Mouse (Mus musculus): ENCODE data around the gene Igfbp7.
"Not testable (repeated sequence)": the region's sequence is repeated elsewhere in the genome, so short reads cannot be mapped to it uniquely, and the experiment has no call there.

Gene Igfbp7

GRCm38 (mm10) chr5:77407341-77408298, at the start of gene Igfbp7:
TSS of gene Igfbp7 (minus strand) at chr5:77408041.
- DNase-seq: peak; percentile 58

GRCm38 (mm10) chr5:77452103-77452502, 44.3 kb upstream of the Igfbp7 start:
- no peak for DNase-seq

- DNase-seq: no peak
These were observed 41.7 kb upstream of the Igfbp7 start for GRCm38 (mm10) chr5:77449531-77449930.

GRCm38 (mm10) chr5:77445431-77445830, 37.6 kb upstream of the Igfbp7 start:
- no peak for DNase-seq

DNA sequence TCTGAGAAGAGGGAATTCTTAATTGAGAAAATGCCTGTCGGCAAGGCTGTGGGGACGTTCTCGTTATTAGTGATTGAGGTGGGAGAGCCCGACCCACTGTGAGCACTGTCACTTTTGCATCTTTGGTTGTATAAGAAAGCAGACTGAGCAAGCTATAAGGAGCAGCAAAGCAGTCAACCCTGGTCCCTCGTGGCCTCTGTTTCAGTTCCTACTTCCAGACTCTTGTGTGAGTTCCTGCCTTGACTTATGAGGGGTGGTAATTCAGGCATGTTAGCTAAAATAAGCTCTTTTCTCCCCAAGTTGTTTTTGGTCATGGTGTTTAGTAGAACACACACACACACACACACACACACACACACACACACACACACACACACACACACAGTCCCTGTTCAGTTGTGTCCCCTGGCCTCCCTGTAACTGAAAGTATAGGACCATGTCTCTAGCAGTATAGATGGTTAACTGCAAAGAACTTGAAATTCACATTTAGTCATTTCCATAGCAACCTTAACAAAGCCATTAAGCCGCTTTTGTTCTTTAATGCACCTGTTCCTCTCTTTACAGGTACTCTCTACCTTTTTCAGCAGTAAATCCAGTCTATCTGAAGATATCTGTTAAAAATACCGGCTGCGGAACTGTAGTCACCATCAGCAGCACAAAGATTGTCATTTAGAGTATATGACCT, 36.2 kb upstream of the Igfbp7 start:
- DNase-seq: no peak

DNA sequence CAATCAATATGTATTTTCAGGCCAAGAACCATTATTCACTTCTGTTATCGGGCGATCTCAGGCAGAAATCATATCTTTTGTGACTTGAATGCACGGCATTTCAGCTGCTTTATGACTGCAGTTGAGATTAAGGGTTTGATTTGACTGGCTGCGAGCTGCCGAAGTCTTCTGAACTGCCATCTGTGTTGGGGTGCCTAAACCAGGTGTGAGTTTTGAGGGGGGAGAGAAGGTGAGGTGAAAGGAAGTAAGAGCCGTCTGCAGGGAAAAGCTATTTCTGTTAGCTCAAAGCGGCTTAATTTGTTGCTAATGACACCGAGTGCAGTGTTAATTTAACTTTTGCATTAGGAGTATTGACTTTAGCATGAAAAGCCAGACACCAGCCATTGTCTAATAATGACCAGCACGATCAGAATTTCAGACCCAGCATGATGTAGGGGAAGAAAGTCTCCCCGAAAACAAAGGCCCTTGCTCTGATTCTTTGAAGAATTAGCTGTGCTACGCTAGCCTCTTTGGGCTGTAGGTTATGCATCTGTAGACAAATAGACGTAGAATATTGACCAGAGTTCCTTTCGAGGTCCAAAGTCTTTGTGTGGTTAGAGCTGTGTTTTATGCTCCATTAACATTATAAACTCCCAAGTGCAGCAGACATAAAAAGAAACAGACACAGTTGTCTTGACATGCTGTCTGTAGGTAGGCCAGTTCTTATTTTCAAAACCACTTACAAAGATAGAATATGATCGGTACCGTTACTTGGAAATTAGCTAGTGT, 35.2 kb upstream of the Igfbp7 start:
- no peak for DNase-seq

DNA sequence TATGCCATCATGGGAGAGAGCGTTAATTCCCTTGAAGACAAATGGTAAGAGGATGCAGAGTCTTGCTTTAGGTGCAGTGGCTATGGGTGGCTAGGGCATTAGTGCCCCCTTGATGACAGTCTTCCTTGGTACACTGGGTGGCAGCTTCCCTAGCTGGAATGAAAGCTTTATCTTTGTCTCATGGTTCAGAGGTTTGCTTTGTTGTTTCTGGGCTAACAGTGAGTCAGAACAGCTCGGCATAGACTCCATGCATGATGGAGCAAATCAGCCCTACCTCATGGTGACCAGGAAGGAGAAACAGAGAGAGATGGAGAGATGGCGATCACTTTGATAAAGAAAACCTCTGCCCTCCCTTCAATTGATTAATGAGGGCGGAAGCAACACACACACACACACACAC, 28.5 kb upstream of the Igfbp7 start:
- no peak for DNase-seq

GRCm38 (mm10) chr5:77434060-77434459, 26.2 kb upstream of the Igfbp7 start:
- no peak for DNase-seq

GRCm38 (mm10) chr5:77433561-77433960, 25.7 kb upstream of the Igfbp7 start:
- DNase-seq: peak; percentile 46

- DNase-seq: no peak
These were observed 25.3 kb upstream of the Igfbp7 start for GRCm38 (mm10) chr5:77433119-77433518.

- no peak for DNase-seq
These were observed 24.6 kb upstream of the Igfbp7 start for GRCm38 (mm10) chr5:77432446-77432845.

DNA sequence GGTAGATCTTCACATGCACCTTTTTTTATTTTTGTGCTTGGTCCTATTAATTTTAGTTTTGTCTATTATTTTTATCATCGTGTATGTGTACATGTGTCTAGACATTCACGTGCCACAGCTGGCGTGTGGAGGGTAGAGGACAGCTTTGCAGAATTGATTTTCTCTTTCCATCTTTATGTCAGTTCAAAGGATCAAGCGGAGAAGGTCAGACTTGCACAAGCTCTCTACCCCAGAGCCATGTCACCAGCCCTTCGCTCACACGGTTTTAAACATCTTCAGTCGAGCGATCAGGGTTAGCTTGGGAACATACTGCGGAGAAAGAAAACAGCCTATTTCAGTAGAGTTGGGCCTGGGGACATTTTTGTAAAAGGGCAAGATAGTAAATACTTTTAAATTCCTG, 23.2 kb upstream of the Igfbp7 start:
- DNase-seq: no peak

GRCm38 (mm10) chr5:77430471-77430870, 22.6 kb upstream of the Igfbp7 start:
- no peak for DNase-seq

GRCm38 (mm10) chr5:77430049-77430448, 22.2 kb upstream of the Igfbp7 start:
- no peak for DNase-seq

- DNase-seq: no peak
These were observed 20.7 kb upstream of the Igfbp7 start for GRCm38 (mm10) chr5:77428526-77428925.

GRCm38 (mm10) chr5:77427986-77428385, 20.1 kb upstream of the Igfbp7 start:
- no peak for DNase-seq

DNA sequence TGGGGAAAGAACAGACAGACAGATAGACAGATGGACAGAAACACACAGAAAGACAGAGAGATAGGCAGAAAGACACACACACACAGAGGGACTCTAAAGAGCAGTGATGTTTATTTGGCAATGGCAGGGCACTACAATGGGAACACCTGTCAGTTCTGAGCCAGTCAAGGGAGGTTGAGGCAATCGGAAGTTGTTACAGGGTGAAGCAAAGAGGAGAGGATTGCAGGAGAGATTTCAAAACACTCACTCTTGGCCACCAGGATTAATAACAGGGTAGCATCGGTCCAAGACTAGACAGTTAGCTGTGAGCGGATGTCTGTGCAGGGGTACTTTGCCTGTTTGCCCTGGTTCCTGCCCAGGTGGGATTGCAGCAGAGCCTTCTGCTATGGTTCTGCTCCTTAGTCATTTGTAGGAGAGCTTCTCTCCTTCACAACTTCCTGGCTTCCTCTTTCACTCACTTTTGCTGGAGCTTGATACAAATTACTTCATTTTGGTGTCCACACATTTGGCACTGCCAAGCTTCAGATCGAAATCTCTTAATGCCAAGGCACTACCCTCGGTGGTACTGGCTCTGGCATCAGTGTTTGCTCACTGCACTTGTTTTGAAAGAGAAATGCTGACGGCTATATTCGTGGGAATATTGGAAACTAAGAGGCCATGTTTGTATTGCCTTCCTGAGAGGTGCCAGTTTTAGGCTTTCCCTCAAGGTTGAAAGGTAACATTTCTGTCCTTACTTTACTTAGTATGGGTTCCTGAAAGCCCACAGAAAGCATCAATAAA, 18.1 kb upstream of the Igfbp7 start:
- no peak for DNase-seq

GRCm38 (mm10) chr5:77419537-77419936, 11.7 kb upstream of the Igfbp7 start:
- not testable (repeated sequence) for DNase-seq

DNA sequence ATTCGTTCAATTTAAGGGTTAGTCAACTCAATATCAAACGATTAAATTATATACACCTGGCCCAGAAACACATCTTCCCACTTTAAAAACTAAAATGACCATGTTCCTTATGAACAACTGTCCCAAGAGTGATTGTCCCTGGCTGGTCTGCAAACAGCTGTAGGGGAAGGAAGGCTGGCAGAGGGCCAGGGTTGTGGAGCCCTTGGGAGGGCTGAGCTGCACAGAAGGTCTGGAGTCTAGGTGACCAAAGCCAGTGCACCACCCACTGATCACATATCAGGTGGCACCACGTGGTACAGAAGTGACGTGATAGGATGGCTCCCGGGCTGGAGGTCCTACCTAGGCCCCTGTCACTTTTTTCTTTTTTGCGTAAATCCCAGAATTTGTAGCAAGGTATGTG, 8.2 kb upstream of the Igfbp7 start:
- no peak for DNase-seq

GRCm38 (mm10) chr5:77408530-77408929, 689 bp upstream of the Igfbp7 start:
- no peak for DNase-seq

DNA sequence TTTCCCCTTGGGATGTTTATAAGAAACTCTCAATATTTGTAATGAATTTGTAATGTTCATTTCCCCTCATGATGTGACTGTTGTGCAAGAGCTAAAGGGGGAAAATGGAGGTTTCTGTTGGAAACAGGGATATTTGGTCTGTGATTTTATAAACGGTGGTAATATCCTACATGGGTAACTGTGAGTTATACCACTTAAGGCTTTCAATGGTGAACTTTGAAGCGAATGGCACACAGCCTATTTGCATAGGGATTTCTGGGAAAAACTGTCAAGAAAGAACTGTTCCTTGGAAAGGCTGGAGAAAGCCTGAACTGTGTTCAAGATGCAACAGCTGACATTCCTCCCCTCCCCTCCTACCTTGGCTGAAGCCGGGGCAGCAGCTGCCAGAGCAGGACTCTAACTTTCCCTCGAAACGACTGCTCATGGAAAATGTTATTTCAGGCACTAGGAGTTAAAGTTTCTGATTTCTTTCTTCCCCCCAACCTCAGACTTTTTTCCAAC, 1.4 kb downstream of the Igfbp7 start:
- no peak for DNase-seq

DNA sequence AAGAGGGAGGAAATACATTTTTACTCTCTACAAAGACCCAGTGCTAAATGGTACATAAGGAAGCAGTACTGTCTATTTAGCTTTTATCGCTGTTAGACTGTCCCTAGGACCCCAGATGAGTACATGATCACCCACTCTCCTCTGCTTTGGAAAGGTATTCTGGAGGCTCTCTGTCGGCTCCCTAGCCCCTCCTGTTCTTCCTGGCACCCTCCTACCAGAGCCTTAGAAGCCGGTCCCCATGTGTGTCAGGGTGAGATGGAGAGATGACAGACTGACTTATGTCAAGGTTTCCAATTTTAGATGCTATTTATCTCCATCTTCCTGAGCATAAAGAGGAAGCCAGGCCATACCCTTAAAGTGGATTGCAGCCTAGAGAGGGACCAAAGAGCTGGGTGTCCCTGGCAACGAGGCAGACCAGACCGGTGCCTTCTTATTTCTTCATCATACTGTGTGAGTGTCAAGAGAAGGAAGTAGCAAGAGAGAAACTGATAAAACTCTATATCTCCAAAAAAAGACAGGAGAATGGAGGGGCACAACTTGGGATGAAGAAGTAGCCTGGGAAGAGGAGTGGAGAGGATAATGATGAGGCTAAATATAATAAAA, 2.3 kb downstream of the Igfbp7 start:
- no peak for DNase-seq

Measured in right cerebral cortex, adult 18-20 months (tissue).